16 mouse cellular contexts compared by ENCODE assay signal in the genomic region with DNA sequence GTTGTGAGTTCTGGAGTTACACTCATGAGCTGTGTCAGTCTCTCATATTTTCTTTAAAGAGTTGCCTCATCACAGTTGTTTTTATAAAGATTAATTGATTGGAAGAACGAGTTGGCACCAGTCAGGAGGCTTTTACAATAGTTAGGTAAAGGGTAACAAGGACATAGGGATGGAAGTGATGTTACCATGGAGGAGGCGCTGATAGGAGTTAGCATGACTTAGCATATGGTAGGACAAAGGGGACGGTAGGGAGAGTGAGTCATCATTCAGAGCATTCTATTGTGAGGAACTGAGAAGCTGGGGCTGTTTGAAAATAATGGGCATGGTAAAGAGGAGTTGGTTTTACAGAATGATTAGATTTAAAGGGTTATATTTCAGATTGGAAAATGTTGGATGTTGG. TPM values are rescaled to one million over a fixed set of nuclear protein-coding genes. Genes with fewer than 3 reads are reported as not detected.
DNase-seq lines count a peak whose midpoint lies in the region; ATAC-seq and TF ChIP-seq lines count a peak whose summit lies in the region.
"Had no signal": no experiment of that assay in that cellular context is flagged by ENCODE, and none has a peak within 500 bp of the region (broad histone marks: within the 10 kb centered on the region; RNA-seq: fewer than 3 reads in every experiment).

No protein-coding gene starts in this region.

- WGBS in heart, embryonic 13.5 days, result 53% methylated on average over 3 of the region's 3 CpGs
- 45% methylated on average over 3 of the region's 3 CpGs for WGBS in heart, adult 2 months
- 35% methylated on average over 3 of the region's 3 CpGs for WGBS in liver, postnatal 0 days (ENCODE audit: insufficient replicate concordance)
- WGBS in forebrain, embryonic 10.5 days, result 77% methylated on average over 3 of the region's 3 CpGs

- H3K4me1 ChIP-seq in heart, embryonic 13.5 days, result peaks cover 25% of the 10 kb centered on the region
- H3K4me1 ChIP-seq in heart, adult 2 months (ENCODE audit: control insufficient read depth, insufficient read depth, low read length), result peaks cover 2% of the 10 kb centered on the region
- peaks cover 28% of the 10 kb centered on the region for H3K4me1 ChIP-seq in G1E (ENCODE audit: insufficient read depth, low read depth, low read length)
- peaks cover 17% of the 10 kb centered on the region for H3K4me1 ChIP-seq in liver, postnatal 0 days (ENCODE audit: insufficient read depth)
- peaks cover 29% of the 10 kb centered on the region for H3K4me1 ChIP-seq in forebrain, embryonic 10.5 days

- peak overlapping the region; percentile 99; the same call in 1 of the 2 replicates for H3K4me3 ChIP-seq in heart, embryonic 13.5 days
- no peak overlapping the region for H3K4me3 ChIP-seq in heart, adult 2 months
- H3K4me3 ChIP-seq in G1E (ENCODE audit: low read depth, low read length), result no peak overlapping the region; the same call in 1 of the 2 replicates
- no peak overlapping the region for H3K4me3 ChIP-seq in liver, postnatal 0 days (ENCODE audit: low read depth, low read length)
- H3K4me3 ChIP-seq in forebrain, embryonic 10.5 days, result no peak overlapping the region
- H3K4me3 ChIP-seq: left cerebral cortex, adult 2 months had no signal

- TF ChIP-seq EP300 in heart, adult 2 months (IDR thresholded peaks at IDR 0.05; ENCODE audit: insufficient read depth, low read depth, low read length), result no peak
- TF ChIP-seq EP300 in liver, postnatal 0 days (IDR thresholded peaks at IDR 0.05; ENCODE audit: low read depth), result no peak

- H3K36me3 ChIP-seq in heart, embryonic 13.5 days, result peaks cover 23% of the 10 kb centered on the region
- peaks cover 5% of the 10 kb centered on the region for H3K36me3 ChIP-seq in heart, adult 2 months (ENCODE audit: control insufficient read depth, insufficient read depth, low read length)
- H3K36me3 ChIP-seq in G1E (replicated peaks), result peaks cover 37% of the 10 kb centered on the region
- peaks cover 12% of the 10 kb centered on the region for H3K36me3 ChIP-seq in liver, postnatal 0 days (replicated peaks; ENCODE audit: insufficient read depth, low read length)
- peaks cover 30% of the 10 kb centered on the region for H3K36me3 ChIP-seq in forebrain, embryonic 10.5 days (replicated peaks)

- no peak for TF ChIP-seq CTCF in heart, adult 2 months (IDR thresholded peaks at IDR 0.05)
- TF ChIP-seq CTCF in G1E (IDR thresholded peaks at IDR 0.05; ENCODE audit: low read depth, low read length), result no peak
- TF ChIP-seq CTCF in liver, postnatal 0 days (IDR thresholded peaks at IDR 0.05; ENCODE audit: low read depth), result no peak

- no peaks in the 10 kb centered on the region for H3K9me3 ChIP-seq in heart, embryonic 13.5 days
- H3K9me3 ChIP-seq in G1E (replicated peaks), result no peaks in the 10 kb centered on the region
- H3K9me3 ChIP-seq in liver, postnatal 0 days (ENCODE audit: low read length), result no peaks in the 10 kb centered on the region
- no peaks in the 10 kb centered on the region for H3K9me3 ChIP-seq in forebrain, embryonic 10.5 days
- H3K9me3 ChIP-seq: limb, embryonic 13.5 days had no signal

- peaks cover 3% of the 10 kb centered on the region; the same call in 1 of the 2 replicates for H3K79me2 ChIP-seq in heart, adult 2 months (replicated peaks; ENCODE audit: control insufficient read depth, insufficient read depth, low read length)

- TF ChIP-seq POLR2A in heart, adult 2 months (IDR thresholded peaks at IDR 0.05; ENCODE audit: insufficient read depth, low read depth, low read length), result no peak

- H3K27me3 ChIP-seq in heart, embryonic 13.5 days (replicated peaks), result no peaks in the 10 kb centered on the region
- no peaks in the 10 kb centered on the region for H3K27me3 ChIP-seq in heart, adult 2 months (ENCODE audit: control insufficient read depth, insufficient read depth, low read length)
- H3K27me3 ChIP-seq in G1E (ENCODE audit: insufficient read depth, low read length), result no peaks in the 10 kb centered on the region
- no peaks in the 10 kb centered on the region for H3K27me3 ChIP-seq in liver, postnatal 0 days (ENCODE audit: insufficient read depth, low read length)
- H3K27me3 ChIP-seq in forebrain, embryonic 10.5 days (ENCODE audit: poor library complexity, severe bottlenecking), result no peaks in the 10 kb centered on the region
- H3K27me3 ChIP-seq: limb, embryonic 13.5 days had no signal

- H3K4me2 ChIP-seq in heart, embryonic 13.5 days, result peak overlapping the region; percentile 96
- H3K4me2 ChIP-seq in liver, postnatal 0 days (ENCODE audit: low read depth, low read length), result peak overlapping the region; percentile 92
- H3K4me2 ChIP-seq: hindbrain, embryonic 14.5 days had no signal

- no peak overlapping the region for H3K27ac ChIP-seq in heart, embryonic 13.5 days (replicated peaks)
- no peak overlapping the region for H3K27ac ChIP-seq in heart, adult 2 months
- peak overlapping the region; percentile 14; the same call in 1 of the 2 replicates for H3K27ac ChIP-seq in liver, postnatal 0 days (ENCODE audit: low read depth)
- H3K27ac ChIP-seq in forebrain, embryonic 10.5 days, result no peak overlapping the region
- H3K27ac ChIP-seq: hindbrain, embryonic 14.5 days; left cerebral cortex, adult 2 months; limb, embryonic 13.5 days had no signal

- intact Hi-C loops in heart, adult 2 months (cut with DNase I), result loop anchor here (5.0 kb wide), 1 partner anchor 47 kb away; a partner anchor contains a TSS

- no peak for ATAC-seq in heart, embryonic 13.5 days (ENCODE audit: extremely low read depth, insufficient number of reproducible peaks, low FRiP score, low TSS enrichment)
- ATAC-seq in G1E (ENCODE audit: extremely low read depth, insufficient number of reproducible peaks, low FRiP score, poor library complexity, severe bottlenecking), result peak; percentile 54
- ATAC-seq in liver, postnatal 0 days, result no peak

- no peak for DNase-seq in heart, adult 2 months
- peak; percentile 43 for DNase-seq in G1E (ENCODE audit: low spot score)
- peak; percentile 63 for DNase-seq in fat pad, adult 2 months (ENCODE audit: extremely low read depth, low read depth, low spot score)
- DNase-seq in liver, postnatal 0 days, result no peak
- no peak for DNase-seq in forebrain, embryonic 10.5 days (ENCODE audit: extremely low spot score, low spot score)
- DNase-seq in layer of hippocampus, adult 9-11 months, result no peak
- no peak for DNase-seq in adrenal gland, postnatal 4 days (ENCODE audit: low spot score in 2 of 2)
- DNase-seq: cerebellum, adult 11-12 months; gastrocnemius, postnatal 25 days; kidney, adult 18-20 months; lung, postnatal 36 days had no signal

- H3K9ac ChIP-seq in heart, embryonic 13.5 days, result 0 out of 2 replicates have a peak overlapping the region, but pooled peaks have one; percentile 98
- H3K9ac ChIP-seq in heart, adult 2 months (ENCODE audit: low read depth, low read length), result no peak overlapping the region
- H3K9ac ChIP-seq in liver, postnatal 0 days (replicated peaks), result no peak overlapping the region
- H3K9ac ChIP-seq: hindbrain, embryonic 14.5 days; limb, embryonic 13.5 days had no signal

RNA-seq across cellular contexts. Expression of a gene that starts 2.6 kb away (rescaled TPM):
- 213 and 243 TPM in 2 replicates for polyA plus RNA-seq in heart, embryonic 13.5 days (2015; fragmentation: Nextera tagmentation; extraction: Ambion mirVana)
- total RNA-seq in heart, adult 2 months (2021), result 10 to 100 TPM; 48.1 to 49.9 TPM
- polyA plus RNA-seq in heart, adult 2 months (2012; rRNA removed), result 42.4 and 75.5 TPM in 2 replicates
- total RNA-seq in G1E (2014; fragmentation: Nextera tagmentation), result 57.5 and 59.5 TPM in 2 replicates
- total RNA-seq in G1E (2017), result 297 and 331 TPM in 2 replicates
- 3.8 and 4.9 TPM in 2 replicates for polyA plus RNA-seq in G1E (2012)
- polyA plus RNA-seq in liver, postnatal 0 days (2015; fragmentation: Nextera tagmentation; extraction: Ambion mirVana), result 136 and 143 TPM in 2 replicates
- polyA plus RNA-seq in forebrain, embryonic 10.5 days (2016; fragmentation: Nextera tagmentation; extraction: Ambion mirVana), result 353 and 358 TPM in 2 replicates
- 100 to 1,000 TPM in 1 of 2 experiments, 10 to 100 TPM in 1; 99.9 to 102 TPM for total RNA-seq in adrenal gland, postnatal 4 days (2021)

RNA-seq across cellular contexts. Expression of a gene that starts 24.6 kb away (rescaled TPM):
- 8.9 and 11.9 TPM in 2 replicates for polyA plus RNA-seq in heart, embryonic 13.5 days (2015; fragmentation: Nextera tagmentation; extraction: Ambion mirVana)
- 10 to 100 TPM; 17.4 to 19.2 TPM for total RNA-seq in heart, adult 2 months (2021)
- 33.7 and 51.9 TPM in 2 replicates for polyA plus RNA-seq in heart, adult 2 months (2012; rRNA removed)
- total RNA-seq in G1E (2014; fragmentation: Nextera tagmentation), result 4.1 and 5.2 TPM in 2 replicates
- 2.3 TPM in 2 replicates for total RNA-seq in G1E (2017)
- 1.1 and 1.3 TPM in 2 replicates for polyA plus RNA-seq in G1E (2012)
- polyA plus RNA-seq in liver, postnatal 0 days (2015; fragmentation: Nextera tagmentation; extraction: Ambion mirVana), result 3.0 and 3.7 TPM in 2 replicates
- 9.7 and 10.5 TPM in 2 replicates for polyA plus RNA-seq in forebrain, embryonic 10.5 days (2016; fragmentation: Nextera tagmentation; extraction: Ambion mirVana)
- 10 to 100 TPM; 31.7 to 32.5 TPM for total RNA-seq in adrenal gland, postnatal 4 days (2021)

RNA-seq across cellular contexts. Expression of a gene that starts 32.9 kb away (rescaled TPM):
- polyA plus RNA-seq in heart, embryonic 13.5 days (2015; fragmentation: Nextera tagmentation; extraction: Ambion mirVana), result 2.4 and 3.2 TPM in 2 replicates
- 1 to 10 TPM in 1 of 2 experiments, under 1 TPM in 1; 0.77 to 1.2 TPM for total RNA-seq in heart, adult 2 months (2021)
- 0.44 and 0.64 TPM in 2 replicates for polyA plus RNA-seq in heart, adult 2 months (2012; rRNA removed)
- total RNA-seq in G1E (2014; fragmentation: Nextera tagmentation), result not detected in 2 replicates
- total RNA-seq in G1E (2017), result 0.06 and 0.11 TPM in 2 replicates
- polyA plus RNA-seq in G1E (2012), result not detected in 2 replicates
- 0.05 and 0.79 TPM in 2 replicates for polyA plus RNA-seq in liver, postnatal 0 days (2015; fragmentation: Nextera tagmentation; extraction: Ambion mirVana)
- polyA plus RNA-seq in forebrain, embryonic 10.5 days (2016; fragmentation: Nextera tagmentation; extraction: Ambion mirVana), result 0.98 and 1.0 TPM in 2 replicates
- total RNA-seq in adrenal gland, postnatal 4 days (2021), result 10 to 100 TPM in 1 of 2 experiments, 1 to 10 TPM in 1; 6.7 to 12.2 TPM
- polyA plus RNA-seq: C2C12 had no signal

RNA-seq across cellular contexts. Expression of a gene that starts 48.6 kb away (rescaled TPM):
- polyA plus RNA-seq in heart, embryonic 13.5 days (2015; fragmentation: Nextera tagmentation; extraction: Ambion mirVana), result 7.5 and 8.7 TPM in 2 replicates
- 1 to 10 TPM; 1.8 to 2.6 TPM for total RNA-seq in heart, adult 2 months (2021)
- 4.1 and 4.2 TPM in 2 replicates for polyA plus RNA-seq in heart, adult 2 months (2012; rRNA removed)
- total RNA-seq in G1E (2014; fragmentation: Nextera tagmentation), result 8.0 and 8.6 TPM in 2 replicates
- total RNA-seq in G1E (2017), result 2.1 and 2.7 TPM in 2 replicates
- 17.0 and 19.7 TPM in 2 replicates for polyA plus RNA-seq in G1E (2012)
- polyA plus RNA-seq in liver, postnatal 0 days (2015; fragmentation: Nextera tagmentation; extraction: Ambion mirVana), result 1.4 TPM in 2 replicates
- polyA plus RNA-seq in forebrain, embryonic 10.5 days (2016; fragmentation: Nextera tagmentation; extraction: Ambion mirVana), result 20.2 and 20.3 TPM in 2 replicates
- 10 to 100 TPM; 15.6 to 16.9 TPM for total RNA-seq in adrenal gland, postnatal 4 days (2021)

RNA-seq across cellular contexts. Expression of a gene that starts 58.3 kb away (rescaled TPM):
- polyA plus RNA-seq in heart, embryonic 13.5 days (2015; fragmentation: Nextera tagmentation; extraction: Ambion mirVana), result 2.3 and 3.1 TPM in 2 replicates
- total RNA-seq in heart, adult 2 months (2021), result 1 to 10 TPM; 4.9 to 5.4 TPM
- 5.7 and 7.1 TPM in 2 replicates for polyA plus RNA-seq in heart, adult 2 months (2012; rRNA removed)
- total RNA-seq in G1E (2014; fragmentation: Nextera tagmentation), result 2.9 and 3.9 TPM in 2 replicates
- total RNA-seq in G1E (2017), result 6.3 and 6.6 TPM in 2 replicates
- polyA plus RNA-seq in G1E (2012), result 2.9 and 3.4 TPM in 2 replicates
- 1.5 and 1.6 TPM in 2 replicates for polyA plus RNA-seq in liver, postnatal 0 days (2015; fragmentation: Nextera tagmentation; extraction: Ambion mirVana)
- 3.7 and 4.2 TPM in 2 replicates for polyA plus RNA-seq in forebrain, embryonic 10.5 days (2016; fragmentation: Nextera tagmentation; extraction: Ambion mirVana)
- 10 to 100 TPM in 1 of 2 experiments, 1 to 10 TPM in 1; 8.3 to 10.0 TPM for total RNA-seq in adrenal gland, postnatal 4 days (2021)

Comparison
In these comparisons a context has a peak if more than half of its experiments do, and no peak if none do; other contexts are left out.
1. DNase-seq: peak in G1E (single experiment) and fat pad, adult 2 months (single experiment); none in heart, adult 2 months (0 of 2), liver, postnatal 0 days (single experiment), forebrain, embryonic 10.5 days (single experiment), layer of hippocampus, adult 9-11 months (single experiment) and adrenal gland, postnatal 4 days (0 of 2).